ENCODE assay signal across 29 mouse cellular contexts in the genomic region with DNA sequence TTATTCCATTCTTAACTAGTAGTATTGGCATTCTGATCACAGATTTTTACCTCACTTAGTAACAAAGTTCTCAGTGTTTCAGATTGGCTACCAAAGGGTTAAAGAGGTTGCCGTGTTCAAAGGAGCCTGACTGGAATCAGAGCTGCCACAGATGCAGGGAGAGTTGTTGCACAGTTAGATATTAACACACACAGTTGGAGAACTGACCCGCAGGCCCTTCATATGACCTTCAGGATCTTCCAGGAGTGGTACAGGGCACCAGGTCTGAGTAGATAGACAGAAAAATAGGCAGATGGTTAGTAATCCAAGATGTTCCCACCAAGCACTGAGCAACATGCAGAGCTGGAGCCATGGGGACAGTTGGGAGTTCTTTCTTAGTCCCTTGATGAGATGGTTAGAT.
A peak's percentile ranks its signal among the peaks of the same experiment; 100 is the strongest.
DNase-seq lines count a peak whose midpoint lies in the region; ATAC-seq lines count a peak whose summit lies in the region.
"Had no signal": no experiment of that assay in that cellular context is flagged by ENCODE, and none has a peak within 500 bp of the region (broad histone marks: within the 10 kb centered on the region; RNA-seq: fewer than 3 reads in every experiment).

No protein-coding gene starts in this region.

- ATAC-seq in kidney, embryonic 15.5 days (replicated peaks; ENCODE audit: low FRiP score), result no peak
- ATAC-seq in neural tube, embryonic 15.5 days (ENCODE audit: low FRiP score), result no peak
- ATAC-seq: CD4-positive, CD25-positive, alpha-beta regulatory T cell, adult 4 months; forebrain, embryonic 15.5 days; hindbrain, postnatal 0 days had no signal

- peaks cover 56% of the 10 kb centered on the region for H3K4me1 ChIP-seq in kidney, embryonic 15.5 days
- H3K4me1 ChIP-seq in neural tube, embryonic 15.5 days, result peaks cover 22% of the 10 kb centered on the region

- no peak overlapping the region for H3K9ac ChIP-seq in kidney, embryonic 15.5 days
- H3K9ac ChIP-seq in neural tube, embryonic 15.5 days (replicated peaks), result no peak overlapping the region
- H3K9ac ChIP-seq: embryonic facial prominence, embryonic 13.5 days; forebrain, embryonic 12.5 days; forebrain, embryonic 15.5 days; heart, embryonic 13.5 days; hindbrain, embryonic 14.5 days had no signal

- DNase-seq in kidney, adult 18-20 months, result peak; percentile 38
- DNase-seq in kidney, postnatal 14 days, result no peak
- DNase-seq in kidney, postnatal 10 days, result peak; percentile 31
- no peak for DNase-seq in thymus, postnatal 14 days
- DNase-seq in ovary, postnatal 14 days (ENCODE audit: low spot score), result no peak
- DNase-seq: adrenal gland, adult 8-10 months; adrenal gland, postnatal 25 days; cerebellum, adult 11-12 months; cerebellum, adult 8-10 months; cerebellum, postnatal 10 days; cerebellum, postnatal 36 days; embryo, embryonic 11 days; gastrocnemius, postnatal 10 days; gastrocnemius, postnatal 36 days; heart, adult 18-20 months; heart, postnatal 14 days; heart, postnatal 4 days had no signal

- no peaks in the 10 kb centered on the region for H3K36me3 ChIP-seq in kidney, embryonic 15.5 days
- no peaks in the 10 kb centered on the region for H3K36me3 ChIP-seq in neural tube, embryonic 15.5 days
- H3K36me3 ChIP-seq: embryonic facial prominence, embryonic 10.5 days; embryonic facial prominence, embryonic 13.5 days; forebrain, embryonic 12.5 days; forebrain, embryonic 15.5 days; heart, embryonic 10.5 days; heart, embryonic 13.5 days had no signal

- no peak overlapping the region for H3K4me2 ChIP-seq in kidney, embryonic 15.5 days
- no peak overlapping the region for H3K4me2 ChIP-seq in neural tube, embryonic 15.5 days
- H3K4me2 ChIP-seq: embryonic facial prominence, embryonic 13.5 days; forebrain, embryonic 12.5 days; forebrain, embryonic 15.5 days; heart, embryonic 13.5 days; hindbrain, embryonic 14.5 days had no signal

- 35% methylated on average over 2 of the region's 2 CpGs for WGBS in kidney, embryonic 15.5 days
- WGBS in neural tube, embryonic 15.5 days, result 51% methylated on average over 2 of the region's 2 CpGs

- no peak overlapping the region for H3K4me3 ChIP-seq in kidney, embryonic 15.5 days (replicated peaks)
- no peak overlapping the region for H3K4me3 ChIP-seq in neural tube, embryonic 15.5 days (replicated peaks)
- H3K4me3 ChIP-seq: embryonic facial prominence, embryonic 10.5 days; embryonic facial prominence, embryonic 13.5 days; erythroblast, embryonic 14.5 days; forebrain, embryonic 12.5 days; forebrain, embryonic 15.5 days; heart, embryonic 10.5 days; heart, embryonic 13.5 days had no signal

- no peaks in the 10 kb centered on the region for H3K27me3 ChIP-seq in kidney, embryonic 15.5 days
- no peaks in the 10 kb centered on the region for H3K27me3 ChIP-seq in neural tube, embryonic 15.5 days (replicated peaks)
- H3K27me3 ChIP-seq: embryonic facial prominence, embryonic 13.5 days; forebrain, embryonic 12.5 days; forebrain, embryonic 15.5 days; heart, embryonic 13.5 days had no signal

- peak overlapping the region; percentile 60 for H3K27ac ChIP-seq in kidney, embryonic 15.5 days
- no peak overlapping the region for H3K27ac ChIP-seq in neural tube, embryonic 15.5 days (replicated peaks)
- H3K27ac ChIP-seq: embryonic facial prominence, embryonic 10.5 days; embryonic facial prominence, embryonic 13.5 days; forebrain, embryonic 12.5 days; forebrain, embryonic 15.5 days; heart, embryonic 10.5 days; heart, embryonic 13.5 days; hindbrain, embryonic 14.5 days; hindbrain, postnatal 0 days had no signal

- no peaks in the 10 kb centered on the region for H3K9me3 ChIP-seq in kidney, embryonic 15.5 days (replicated peaks)
- H3K9me3 ChIP-seq in neural tube, embryonic 15.5 days (replicated peaks), result no peaks in the 10 kb centered on the region
- H3K9me3 ChIP-seq: embryonic facial prominence, embryonic 10.5 days; embryonic facial prominence, embryonic 13.5 days; forebrain, embryonic 12.5 days; forebrain, embryonic 15.5 days; heart, embryonic 10.5 days; heart, embryonic 13.5 days had no signal

Comparison
In these comparisons a context has a peak if more than half of its experiments do, and no peak if none do; other contexts are left out.
1. DNase-seq: peak in kidney, adult 18-20 months (single experiment) and kidney, postnatal 10 days (single experiment); none in kidney, postnatal 14 days (single experiment), thymus, postnatal 14 days (single experiment) and ovary, postnatal 14 days (single experiment).